Mouse (Mus musculus) spleen, postnatal 14 days (tissue): ENCODE results near the gene Srr.

Source experiments
- DNase-seq, 2 experiments: peaks; one replicate each; pipeline ENCODE4 v3.0.0; 2021 to 2022; ENCODE audit warnings: low spot score in 2 of 2

Srr gene

GRCm38 (mm10) chr11:74863471-74863870 lies 62.3 kb downstream of the Srr start:
- no peak for DNase-seq

GRCm38 (mm10) chr11:74862129-74862528 lies 63.6 kb downstream of the Srr start:
- no peak for DNase-seq

GRCm38 (mm10) chr11:74857756-74858155 lies 68.0 kb downstream of the Srr start:
- no peak for DNase-seq
